Mouse (Mus musculus) liver, embryonic 11.5 days (tissue): ENCODE measurements around the gene Fzd1. TPM values are rescaled to one million over a fixed set of nuclear protein-coding genes. Genes with fewer than 3 reads are reported as not detected.

Experiments
- ATAC-seq: fragments of 200-750 bp; cut with Nextera tagmentation; replicated peaks from 2 replicates; pipeline ENCODE4 v1.8.0; 2017; ENCODE audit warnings: moderate number of reproducible peaks, mild to moderate bottlenecking, moderate TSS enrichment, moderate library complexity; ENCODE audit not compliant: low FRiP score
- DNase-seq: peaks from one replicate; pipeline ENCODE4 v3.0.0-alpha.2; 2017; ENCODE audit warnings: low spot score
- H3K27ac ChIP-seq: fragments of 300-500 bp; sonication (generic); 2 replicates; pipeline ENCODE4 v1.5.1; 2014; ENCODE audit warnings: mild to moderate bottlenecking, low read depth, low read length, control low read depth
- H3K27me3 ChIP-seq: fragments of 300-500 bp; sonication (generic); replicated peaks from 2 replicates; pipeline ENCODE4 v1.6.1; 2014; ENCODE audit warnings: low read length, mixed read lengths; ENCODE audit not compliant: control insufficient read depth, insufficient read depth
- H3K36me3 ChIP-seq: fragments of 300-500 bp; sonication (generic); 2 replicates; pipeline ENCODE4 v1.6.1; 2014; ENCODE audit warnings: mild to moderate bottlenecking, low read length, moderate library complexity, mixed read lengths; ENCODE audit not compliant: control insufficient read depth, insufficient read depth
- H3K4me1 ChIP-seq: fragments of 300-500 bp; sonication (generic); replicated peaks from 2 replicates; pipeline ENCODE4 v1.6.1; 2014; ENCODE audit warnings: low read length, mixed read lengths; ENCODE audit not compliant: control insufficient read depth, insufficient read depth
- H3K4me2 ChIP-seq: fragments of 300-500 bp; sonication (generic); 2 replicates; pipeline ENCODE4 v1.6.1; 2014; ENCODE audit warnings: mild to moderate bottlenecking, control low read depth, moderate library complexity
- H3K4me3 ChIP-seq: fragments of 300-500 bp; sonication (generic); 2 replicates; pipeline ENCODE4 v1.5.1; 2014; ENCODE audit warnings: low read depth, low read length, control low read depth
- H3K9ac ChIP-seq: fragments of 300-500 bp; sonication (generic); 2 replicates; pipeline ENCODE4 v1.6.1; 2014; ENCODE audit warnings: low read depth, low read length, control low read depth
- H3K9me3 ChIP-seq: fragments of 300-500 bp; sonication (generic); 2 replicates; pipeline ENCODE4 v1.6.1; 2016; ENCODE audit warnings: low read length, inconsistent platforms, mixed read lengths; ENCODE audit not compliant: control insufficient read depth
- WGBS: fragments of 180-500 bp; shearing (Covaris S2); extraction: QIAGEN DNeasy Blood & Tissue Kit; methylation state at CpG from one replicate; pipeline ENCODE4 v1.1.7; 2014; 5-methylcytosine and 5-hydroxymethylcytosine counted together
- microRNA-seq: library from miRNA; unstranded; fragments of <30 nt; microRNA quantifications from one replicate; pipeline ENCODE4, GENCODE M21; 2017; ENCODE audit warnings: borderline number of aligned reads
- polyA plus RNA-seq: library from polyadenylated mRNA; unstranded; fragments of >200 nt; fragmentation: Nextera tagmentation; extraction: Ambion mirVana; gene quantifications from 2 replicates; pipeline ENCODE4 v1.2.1, GENCODE M21; 2014

Fzd1 gene
- polyA plus RNA-seq, 1 experiment from 2014 or later = 14.7 TPM

- Histone ChIP-seq H3K27me3 (no peaks in the 10 kb centered on the region), H3K4me1 (no peaks in the 10 kb centered on the region), H3K9me3 (no peaks in the 10 kb centered on the region), H3K9ac (no peak overlapping the region), H3K4me2 (no peak overlapping the region), H3K4me3 (no peak overlapping the region), H3K36me3 (no peaks in the 10 kb centered on the region), H3K27ac (no peak overlapping the region)
- WGBS = 51% methylated on average over 4 of the region's 4 CpGs
- ATAC-seq (no peak), DNase-seq (no peak)
Observed at GRCm38 (mm10) chr5:4733239-4733638, 24.6 kb downstream of the Fzd1 start.

- H3K9me3 ChIP-seq = no peaks in the 10 kb centered on the region
- no peak overlapping the region for H3K27ac ChIP-seq
- no peak overlapping the region for H3K4me3 ChIP-seq
- no peaks in the 10 kb centered on the region for H3K36me3 ChIP-seq
- no peak overlapping the region for H3K9ac ChIP-seq
- H3K4me1 ChIP-seq = no peaks in the 10 kb centered on the region
- no peak overlapping the region for H3K4me2 ChIP-seq
- no peak for DNase-seq
- 66% methylated on average over 10 of the region's 10 CpGs for WGBS
- ATAC-seq = no peak
- H3K27me3 ChIP-seq = no peaks in the 10 kb centered on the region
Observed at GRCm38 (mm10) chr5:4732241-4733229, 25.3 kb downstream of the Fzd1 start.

DNA sequence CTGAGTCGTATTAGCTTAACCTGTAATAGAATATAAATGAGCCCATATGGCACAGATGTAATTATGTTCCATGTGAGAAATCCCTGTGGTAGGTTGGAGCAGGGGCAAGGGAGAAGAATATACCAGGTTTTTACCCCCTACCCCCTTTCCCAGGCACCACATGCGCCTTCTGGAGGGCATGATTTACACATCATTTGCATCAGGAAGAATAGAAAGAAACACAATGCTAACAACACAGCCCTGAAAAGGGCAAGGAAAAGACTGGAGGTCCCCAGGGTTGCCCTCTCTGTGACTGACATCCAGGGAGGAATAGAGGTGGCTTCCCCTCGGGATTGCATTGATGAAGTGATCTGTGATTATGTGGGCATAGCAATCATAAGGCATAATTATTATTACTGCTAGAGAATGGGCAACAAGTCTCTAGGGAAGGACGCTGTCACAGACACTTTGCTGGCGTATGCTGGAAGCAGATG, 26.1 kb downstream of the Fzd1 start:
- Histone ChIP-seq H3K27ac (no peak overlapping the region), H3K9me3 (no peaks in the 10 kb centered on the region), H3K4me3 (no peak overlapping the region), H3K27me3 (no peaks in the 10 kb centered on the region), H3K9ac (no peak overlapping the region), H3K4me1 (no peaks in the 10 kb centered on the region), H3K36me3 (no peaks in the 10 kb centered on the region), H3K4me2 (no peak overlapping the region)
- WGBS = 84% methylated on average over 5 of the region's 5 CpGs
- no peak for ATAC-seq
- no peak for DNase-seq

DNA sequence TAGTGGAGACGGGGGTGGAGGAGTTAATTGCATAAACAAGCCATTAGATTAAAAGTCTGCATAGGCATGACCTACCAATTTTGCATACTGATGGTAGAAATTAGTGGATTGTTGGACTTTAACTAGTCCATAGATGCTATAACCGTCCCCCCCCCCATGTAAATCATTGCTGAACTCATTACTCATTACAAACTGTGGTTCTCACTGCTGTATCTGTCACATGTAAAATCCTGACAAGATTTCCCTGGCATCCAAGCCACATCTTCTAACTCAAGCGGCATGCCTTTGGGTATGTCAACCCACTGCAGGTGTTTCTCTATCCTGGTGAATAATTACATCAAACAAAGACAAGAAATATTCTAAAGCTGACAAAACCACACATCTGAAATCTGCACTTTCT, 26.8 kb downstream of the Fzd1 start:
- Histone ChIP-seq H3K9me3 (no peaks in the 10 kb centered on the region), H3K36me3 (no peaks in the 10 kb centered on the region), H3K4me1 (no peaks in the 10 kb centered on the region), H3K4me3 (no peak overlapping the region), H3K27ac (no peak overlapping the region), H3K4me2 (no peak overlapping the region), H3K27me3 (no peaks in the 10 kb centered on the region), H3K9ac (no peak overlapping the region)
- ATAC-seq (no peak), DNase-seq (no peak)
- 89% methylated on average over 3 of the region's 3 CpGs for WGBS

Small RNA genes within 50 kb of the gene (microRNA-seq; reads per million reads assigned to microRNA genes)
- not detected for gene Gm44483
